Mouse (Mus musculus) heart, postnatal 0 days (tissue): ENCODE measurements around the gene Mctp1.

Experiments
- CTCF ChIP-seq: IDR thresholded peaks from 2 replicates; pipeline ENCODE4 v1.5.1; 2016; ENCODE audit warnings: antibody characterized with exemption, control low read depth, low read depth
- EP300 ChIP-seq: IDR thresholded peaks from 2 replicates; pipeline ENCODE4 v1.6.1; 2016; ENCODE audit warnings: antibody characterized with exemption, low read depth

- TF ChIP-seq CTCF: no peak
- TF ChIP-seq EP300: no peak
Measured at GRCm38 (mm10) chr13:77029594-77029993, 645.3 kb downstream of the Mctp1 start.
